Mouse (Mus musculus): ENCODE results near the gene Timm22.

- TF ChIP-seq CTCF (IDR thresholded peaks at IDR 0.05; ENCODE audit: low read depth) (no peak), EP300 (IDR thresholded peaks at IDR 0.05; ENCODE audit: low read depth) (no peak)
Measured at GRCm38 (mm10) chr11:76372534-76372933, 34.2 kb upstream of the Timm22 start.

Measured in liver, embryonic 14.5 days (tissue).